19 mouse cellular contexts compared by ENCODE assay signal in the genomic region with DNA sequence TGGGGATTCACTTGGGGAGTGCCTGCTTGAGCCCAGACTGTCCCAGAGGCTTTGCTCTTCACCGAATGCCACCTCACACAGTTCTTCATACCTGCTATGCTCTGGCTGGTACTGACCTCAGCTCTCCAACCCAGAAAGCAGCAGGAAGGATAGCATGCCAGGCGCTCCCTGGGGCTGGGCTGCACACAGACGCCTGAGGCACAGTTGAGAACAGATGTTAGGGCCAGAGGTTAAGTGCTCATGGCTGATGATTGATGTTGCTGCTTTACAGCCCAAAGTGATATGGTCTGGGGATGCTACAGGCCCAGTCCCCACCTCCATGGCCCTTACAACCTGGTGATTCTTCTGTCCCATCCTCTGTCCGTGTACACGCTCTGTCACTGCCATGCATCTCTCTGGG. TPM values are rescaled to one million over a fixed set of nuclear protein-coding genes. Genes with fewer than 3 reads are reported as not detected.
DNase-seq lines count a peak whose midpoint lies in the region; ATAC-seq lines count a peak whose summit lies in the region.
"Had no signal": no experiment of that assay in that cellular context is flagged by ENCODE, and none has a peak within 500 bp of the region (broad histone marks: within the 10 kb centered on the region; RNA-seq: fewer than 3 reads in every experiment).

No protein-coding gene starts in this region.

- 0 out of 2 replicates have a peak overlapping the region, but pooled peaks have one; percentile 16 for H3K9ac ChIP-seq in midbrain, embryonic 13.5 days (replicated peaks)
- H3K9ac ChIP-seq in midbrain, embryonic 15.5 days = no peak overlapping the region
- H3K9ac ChIP-seq in forebrain, embryonic 15.5 days (replicated peaks) = no peak overlapping the region
- H3K9ac ChIP-seq in forebrain, embryonic 11.5 days (ENCODE audit: low read length) = no peak overlapping the region
- H3K9ac ChIP-seq: liver, embryonic 12.5 days; stomach, embryonic 15.5 days had no signal

- 70% methylated on average over 5 of the region's 5 CpGs for WGBS in midbrain, embryonic 13.5 days
- WGBS in midbrain, embryonic 15.5 days = 61% methylated on average over 5 of the region's 5 CpGs
- WGBS in forebrain, embryonic 15.5 days = 75% methylated on average over 5 of the region's 5 CpGs
- 76% methylated on average over 5 of the region's 5 CpGs for WGBS in forebrain, embryonic 11.5 days

- H3K27ac ChIP-seq in midbrain, embryonic 13.5 days = no peak overlapping the region
- H3K27ac ChIP-seq in midbrain, embryonic 15.5 days = no peak overlapping the region
- no peak overlapping the region for H3K27ac ChIP-seq in forebrain, embryonic 15.5 days (replicated peaks)
- no peak overlapping the region for H3K27ac ChIP-seq in forebrain, embryonic 11.5 days (ENCODE audit: low read depth, low read length)
- H3K27ac ChIP-seq: liver, embryonic 12.5 days; stomach, embryonic 15.5 days had no signal

- no peaks in the 10 kb centered on the region for H3K27me3 ChIP-seq in midbrain, embryonic 13.5 days
- H3K27me3 ChIP-seq in midbrain, embryonic 15.5 days (replicated peaks) = no peaks in the 10 kb centered on the region
- no peaks in the 10 kb centered on the region for H3K27me3 ChIP-seq in forebrain, embryonic 15.5 days
- H3K27me3 ChIP-seq in forebrain, embryonic 11.5 days (ENCODE audit: control insufficient read depth, insufficient read depth, low read length) = no peaks in the 10 kb centered on the region; the same call in 1 of the 2 replicates
- H3K27me3 ChIP-seq: stomach, embryonic 15.5 days had no signal

- no peaks in the 10 kb centered on the region for H3K9me3 ChIP-seq in midbrain, embryonic 13.5 days
- no peaks in the 10 kb centered on the region for H3K9me3 ChIP-seq in midbrain, embryonic 15.5 days
- no peaks in the 10 kb centered on the region for H3K9me3 ChIP-seq in forebrain, embryonic 15.5 days
- no peaks in the 10 kb centered on the region for H3K9me3 ChIP-seq in forebrain, embryonic 11.5 days (ENCODE audit: control insufficient read depth, low read length)
- H3K9me3 ChIP-seq: liver, embryonic 12.5 days; stomach, embryonic 15.5 days had no signal

- peak; percentile 60 for DNase-seq in embryo, embryonic 9.5 days (ENCODE audit: extremely low spot score)
- DNase-seq in kidney, postnatal 14 days = peak; percentile 43
- peak; percentile 30 for DNase-seq in retina, postnatal 1 day
- no peak for DNase-seq in forebrain, embryonic 11.5 days (ENCODE audit: low spot score)
- DNase-seq in urinary bladder, postnatal 10 days (ENCODE audit: low spot score) = no peak
- DNase-seq: adrenal gland, postnatal 10 days; cerebellum, adult 9-11 months; gastrocnemius, postnatal 10 days; heart, postnatal 4 days; thymus, postnatal 4 days had no signal

- no peak overlapping the region for H3K4me3 ChIP-seq in midbrain, embryonic 13.5 days (replicated peaks)
- no peak overlapping the region for H3K4me3 ChIP-seq in midbrain, embryonic 15.5 days
- H3K4me3 ChIP-seq in forebrain, embryonic 15.5 days = no peak overlapping the region
- no peak overlapping the region for H3K4me3 ChIP-seq in forebrain, embryonic 11.5 days (ENCODE audit: low read depth, low read length)
- H3K4me3 ChIP-seq: liver, embryonic 12.5 days; stomach, embryonic 15.5 days had no signal

- no peak overlapping the region for H3K4me2 ChIP-seq in midbrain, embryonic 13.5 days (replicated peaks)
- no peak overlapping the region for H3K4me2 ChIP-seq in midbrain, embryonic 15.5 days
- H3K4me2 ChIP-seq in forebrain, embryonic 15.5 days (replicated peaks) = no peak overlapping the region
- no peak overlapping the region for H3K4me2 ChIP-seq in forebrain, embryonic 11.5 days (ENCODE audit: low read depth, low read length, severe bottlenecking)
- H3K4me2 ChIP-seq: liver, embryonic 12.5 days; stomach, embryonic 15.5 days had no signal

- no peak for ATAC-seq in midbrain, embryonic 13.5 days
- no peak for ATAC-seq in midbrain, embryonic 15.5 days (replicated peaks)
- no peak for ATAC-seq in forebrain, embryonic 15.5 days (replicated peaks)
- no peak for ATAC-seq in forebrain, embryonic 11.5 days (replicated peaks; ENCODE audit: low FRiP score)
- ATAC-seq: forebrain, embryonic 16.5 days; liver, embryonic 12.5 days had no signal

- H3K36me3 ChIP-seq in midbrain, embryonic 13.5 days = no peaks in the 10 kb centered on the region
- no peaks in the 10 kb centered on the region for H3K36me3 ChIP-seq in midbrain, embryonic 15.5 days (replicated peaks)
- no peaks in the 10 kb centered on the region for H3K36me3 ChIP-seq in forebrain, embryonic 15.5 days
- no peaks in the 10 kb centered on the region for H3K36me3 ChIP-seq in forebrain, embryonic 11.5 days (ENCODE audit: control insufficient read depth, insufficient read depth, low read length)
- H3K36me3 ChIP-seq: liver, embryonic 12.5 days; stomach, embryonic 15.5 days had no signal

- peaks cover 18% of the 10 kb centered on the region for H3K4me1 ChIP-seq in midbrain, embryonic 13.5 days (replicated peaks)
- H3K4me1 ChIP-seq in midbrain, embryonic 15.5 days = peaks cover 10% of the 10 kb centered on the region; the same call in 1 of the 2 replicates
- H3K4me1 ChIP-seq in forebrain, embryonic 15.5 days = no peaks in the 10 kb centered on the region
- no peaks in the 10 kb centered on the region for H3K4me1 ChIP-seq in forebrain, embryonic 11.5 days (replicated peaks; ENCODE audit: control insufficient read depth, insufficient read depth, low read length)
- H3K4me1 ChIP-seq: liver, embryonic 12.5 days; stomach, embryonic 15.5 days had no signal

RNA-seq across cellular contexts. Expression of gene Dmrtb1, which starts 59.1 kb away (rescaled TPM):
- 79.2 and 91.8 TPM in 2 replicates for polyA plus RNA-seq in midbrain, embryonic 13.5 days (2015; fragmentation: Nextera tagmentation; extraction: Ambion mirVana)
- polyA plus RNA-seq in midbrain, embryonic 15.5 days (2015; fragmentation: Nextera tagmentation; extraction: Ambion mirVana) = 52.0 and 58.2 TPM in 2 replicates
- polyA plus RNA-seq in forebrain, embryonic 15.5 days (2015; fragmentation: Nextera tagmentation; extraction: Ambion mirVana) = 18.7 and 20.4 TPM in 2 replicates
- 6.0 and 7.4 TPM in 2 replicates for polyA plus RNA-seq in forebrain, embryonic 11.5 days (2014; fragmentation: Nextera tagmentation; extraction: Ambion mirVana)
- polyA plus RNA-seq: embryonic facial prominence, embryonic 14.5 days; large intestine, adult 2 months; liver, embryonic 12.5 days; lung, embryonic 16.5 days had no signal

Comparison
In these comparisons a context has a peak if more than half of its experiments do, and no peak if none do; other contexts are left out.
1. DNase-seq: peak in embryo, embryonic 9.5 days (single experiment), kidney, postnatal 14 days (single experiment) and retina, postnatal 1 day (single experiment); none in forebrain, embryonic 11.5 days (single experiment) and urinary bladder, postnatal 10 days (single experiment).